Mouse (Mus musculus) cortical plate, adult 2 months (tissue): ENCODE data around the gene Naa20.

Experiments
- CTCF ChIP-seq: fragments of 200-500 bp; IDR thresholded peaks from 2 replicates; pipeline ENCODE4 v1.5.1; 2011; ENCODE audit warnings: mild to moderate bottlenecking, control low read depth, low read length; ENCODE audit not compliant: insufficient read depth; ENCODE audit errors: extremely low read depth
- POLR2A ChIP-seq: fragments of 200-500 bp; IDR thresholded peaks from 2 replicates; pipeline ENCODE4 v1.6.1; 2011; ENCODE audit warnings: mild to moderate bottlenecking, low read length, control low read depth; ENCODE audit not compliant: insufficient read depth; ENCODE audit errors: extremely low read depth

- TF ChIP-seq CTCF (no peak), POLR2A (no peak)
These were observed 39.6 kb upstream of the Naa20 start for GRCm38 (mm10) chr2:145862206-145862817.
